Mouse (Mus musculus): ENCODE measurements around the gene Olfr110. TPM values are rescaled to one million over a fixed set of nuclear protein-coding genes. Genes with fewer than 3 reads are reported as not detected.
"Not testable (repeated sequence)": the region's sequence is repeated elsewhere in the genome, so short reads cannot be mapped to it uniquely, and the experiment has no call there.

Olfr110 gene
- total and polyA plus RNA-seq, 2 experiments from 2014 or later = not detected

DNA sequence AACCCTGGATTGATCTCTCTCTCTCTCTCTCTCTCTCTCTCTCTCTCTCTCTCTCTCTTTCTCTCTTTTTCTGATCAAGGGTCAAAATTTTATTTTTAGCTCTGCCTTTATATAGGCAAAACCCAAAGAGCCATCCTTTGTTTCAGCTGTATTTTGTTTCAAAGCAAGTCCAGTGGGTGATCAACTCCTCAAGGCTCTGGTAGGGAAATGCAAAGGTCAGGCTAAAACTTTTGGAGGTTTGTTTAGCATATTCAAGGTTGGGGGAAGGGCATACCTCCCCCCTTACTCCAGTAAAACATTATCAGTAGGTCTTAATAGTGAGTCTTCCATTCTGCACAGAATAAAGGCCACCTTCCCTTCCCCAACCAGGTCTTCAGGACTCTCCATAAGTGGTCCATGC lies 42.9 kb downstream of the Olfr110 start:
- no peak overlapping the region for H3K4me2 ChIP-seq (ENCODE audit: low read depth)
- H3K27me3 ChIP-seq (ENCODE audit: insufficient read depth, low read length) = no peaks in the 10 kb centered on the region
- TF ChIP-seq CTCF (IDR thresholded peaks at IDR 0.05; ENCODE audit: low read depth) = no peak
- ATAC-seq = no peak
- DNase-seq = no peak
- no peaks in the 10 kb centered on the region for H3K4me1 ChIP-seq (ENCODE audit: insufficient read depth)
- no peaks in the 10 kb centered on the region for H3K36me3 ChIP-seq (ENCODE audit: insufficient read depth)
- H3K9ac ChIP-seq = no peak overlapping the region
- H3K27ac ChIP-seq (ENCODE audit: low read depth, low read length) = no peak overlapping the region
- no peaks in the 10 kb centered on the region for H3K9me3 ChIP-seq (ENCODE audit: low read length)
- H3K4me3 ChIP-seq (ENCODE audit: low read depth, low read length) = no peak overlapping the region

DNA sequence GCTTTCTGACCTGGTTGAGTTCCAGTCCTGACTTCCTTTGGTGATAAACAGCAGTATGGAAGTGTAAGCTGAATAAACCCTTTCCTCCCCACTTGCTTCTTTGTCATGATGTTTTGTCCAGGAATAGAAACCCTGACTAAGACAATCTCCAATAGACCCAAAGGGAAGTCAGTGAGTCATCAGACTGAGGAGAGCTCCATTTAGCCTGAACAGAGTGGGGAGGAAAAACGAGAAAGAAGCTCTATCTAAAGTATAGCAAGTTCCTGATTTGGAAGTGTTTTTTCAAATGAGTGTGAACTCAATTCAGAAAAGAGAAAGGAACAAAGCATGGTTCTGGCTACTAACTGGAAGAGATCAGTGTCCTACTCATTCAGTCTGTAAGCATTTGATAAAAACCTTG lies 46.1 kb downstream of the Olfr110 start:
- not testable (repeated sequence) for H3K4me1 ChIP-seq (ENCODE audit: insufficient read depth); H3K27me3 ChIP-seq (ENCODE audit: insufficient read depth, low read length); ATAC-seq; H3K4me2 ChIP-seq (ENCODE audit: low read depth); H3K36me3 ChIP-seq (ENCODE audit: insufficient read depth); H3K9me3 ChIP-seq (ENCODE audit: low read length); H3K9ac ChIP-seq; H3K27ac ChIP-seq (ENCODE audit: low read depth, low read length); DNase-seq; H3K4me3 ChIP-seq (ENCODE audit: low read depth, low read length)
- WGBS = 61% methylated on average over 1 of the region's 1 CpGs

DNA sequence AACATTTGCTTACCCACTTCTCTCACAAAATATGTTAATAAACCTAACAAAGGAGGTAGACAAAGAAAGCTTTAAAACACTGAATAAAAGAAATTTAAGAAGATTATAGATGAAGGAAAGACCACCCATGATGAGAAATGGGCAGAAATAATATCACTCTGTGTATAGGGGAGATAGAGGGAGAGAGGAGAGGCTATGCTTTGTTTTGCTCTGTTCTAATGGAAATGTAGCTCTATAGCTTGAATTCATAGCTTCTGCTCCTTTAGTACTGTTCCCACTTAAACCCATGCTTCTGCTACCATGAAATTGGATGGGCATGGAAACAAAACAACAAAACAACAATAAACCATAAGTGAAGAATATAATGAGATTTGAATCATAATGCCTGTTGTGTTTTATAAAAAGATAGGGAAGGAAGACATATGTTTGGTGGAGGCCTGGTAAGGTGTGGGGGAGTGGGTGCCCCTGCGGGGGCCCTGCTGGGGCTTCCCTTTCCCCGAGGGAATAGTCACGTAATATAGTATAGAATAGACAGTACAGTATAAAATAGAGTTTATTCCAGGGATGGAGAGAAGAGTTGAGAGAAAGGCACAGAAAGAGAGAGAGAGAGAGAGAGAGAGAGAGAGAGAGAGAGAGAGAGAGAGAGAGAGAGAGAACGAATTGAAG lies 49.3 kb downstream of the Olfr110 start:
- no peaks in the 10 kb centered on the region for H3K36me3 ChIP-seq (ENCODE audit: insufficient read depth)
- no peak overlapping the region for H3K4me3 ChIP-seq (ENCODE audit: low read depth, low read length)
- DNase-seq (no peak), ATAC-seq (no peak)
- H3K9ac ChIP-seq = no peak overlapping the region
- H3K27ac ChIP-seq (ENCODE audit: low read depth, low read length) = no peak overlapping the region
- no peaks in the 10 kb centered on the region for H3K4me1 ChIP-seq (ENCODE audit: insufficient read depth)
- TF ChIP-seq CTCF (IDR thresholded peaks at IDR 0.05; ENCODE audit: low read depth) = no peak
- no peaks in the 10 kb centered on the region for H3K27me3 ChIP-seq (ENCODE audit: insufficient read depth, low read length)
- no peak overlapping the region for H3K4me2 ChIP-seq (ENCODE audit: low read depth)
- 75% methylated on average over 4 of the region's 4 CpGs for WGBS
- H3K9me3 ChIP-seq (ENCODE audit: low read length) = no peaks in the 10 kb centered on the region

DNA sequence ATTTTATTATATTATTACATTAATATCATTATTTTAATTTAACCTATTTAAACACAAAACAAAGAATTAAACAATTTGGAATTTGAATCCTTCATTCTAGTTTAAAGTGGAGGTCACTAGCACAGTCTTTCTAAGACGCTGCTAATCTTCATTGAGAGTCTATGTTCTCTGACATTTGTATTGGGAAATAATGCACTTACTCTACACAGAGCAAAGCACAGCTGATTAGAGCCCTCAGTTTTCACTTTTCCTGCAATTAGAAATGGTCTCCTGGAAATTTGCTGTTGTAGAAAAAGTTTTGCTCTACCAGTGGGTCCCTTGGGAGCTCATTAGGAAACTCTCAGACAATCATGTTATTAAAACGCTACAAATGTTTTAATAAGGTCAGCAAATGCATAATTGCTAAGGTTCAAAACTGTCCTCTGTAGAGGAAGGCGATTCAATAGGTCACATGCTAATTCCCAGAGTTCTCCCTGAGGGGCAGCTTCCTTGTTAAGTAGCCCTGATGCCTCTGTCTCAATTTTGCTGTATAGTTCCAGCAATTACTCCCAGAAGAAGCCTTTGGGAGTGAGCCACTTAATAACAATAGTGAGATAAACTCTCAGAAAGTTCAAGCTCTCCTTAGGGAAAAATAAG lies 51.6 kb downstream of the Olfr110 start:
- Histone ChIP-seq H3K36me3 (ENCODE audit: insufficient read depth) (no peaks in the 10 kb centered on the region), H3K27ac (ENCODE audit: low read depth, low read length) (no peak overlapping the region), H3K4me3 (ENCODE audit: low read depth, low read length) (no peak overlapping the region), H3K4me2 (ENCODE audit: low read depth) (no peak overlapping the region), H3K4me1 (ENCODE audit: insufficient read depth) (no peaks in the 10 kb centered on the region), H3K27me3 (ENCODE audit: insufficient read depth, low read length) (no peaks in the 10 kb centered on the region), H3K9me3 (ENCODE audit: low read length) (no peaks in the 10 kb centered on the region), H3K9ac (no peak overlapping the region)
- 30% methylated on average over 3 of the region's 3 CpGs for WGBS
- DNase-seq (no peak), ATAC-seq (no peak)
- no peak for TF ChIP-seq CTCF (IDR thresholded peaks at IDR 0.05; ENCODE audit: low read depth)

Other genes with a start within 250 kb of the Olfr110 start
- not detected in 2 replicates for gene Olfr98, start 228.7 kb upstream of the Olfr110 start, total RNA-seq (2014; rRNA removed)
- not detected in 2 replicates for gene Olfr98, start 228.7 kb upstream of the Olfr110 start, polyA plus RNA-seq (2015; fragmentation: Nextera tagmentation; extraction: Ambion mirVana)
- gene H2-M3, start 222.2 kb upstream of the Olfr110 start, total RNA-seq (2014; rRNA removed) = 1.0 and 1.9 TPM in 2 replicates
- gene H2-M3, start 222.2 kb upstream of the Olfr110 start, polyA plus RNA-seq (2015; fragmentation: Nextera tagmentation; extraction: Ambion mirVana) = 1.5 and 1.7 TPM in 2 replicates
- not detected in 2 replicates for gene Olfr99, start 209.0 kb upstream of the Olfr110 start, total RNA-seq (2014; rRNA removed)
- not detected in 2 replicates for gene Olfr99, start 209.0 kb upstream of the Olfr110 start, polyA plus RNA-seq (2015; fragmentation: Nextera tagmentation; extraction: Ambion mirVana)
- gene Olfr101, start 188.2 kb upstream of the Olfr110 start, total RNA-seq (2014; rRNA removed) = not detected in 2 replicates
- not detected in 2 replicates for gene Olfr101, start 188.2 kb upstream of the Olfr110 start, polyA plus RNA-seq (2015; fragmentation: Nextera tagmentation; extraction: Ambion mirVana)
- not detected in 2 replicates for gene Olfr102, start 175.4 kb upstream of the Olfr110 start, total RNA-seq (2014; rRNA removed)
- not detected in 2 replicates for gene Olfr102, start 175.4 kb upstream of the Olfr110 start, polyA plus RNA-seq (2015; fragmentation: Nextera tagmentation; extraction: Ambion mirVana)
- gene Olfr103, start 152.8 kb upstream of the Olfr110 start, total RNA-seq (2014; rRNA removed) = not detected in 2 replicates
- not detected in 2 replicates for gene Olfr103, start 152.8 kb upstream of the Olfr110 start, polyA plus RNA-seq (2015; fragmentation: Nextera tagmentation; extraction: Ambion mirVana)
- gene Olfr104-ps, start 132.9 kb upstream of the Olfr110 start, total RNA-seq (2014; rRNA removed) = not detected in 2 replicates
- not detected in 2 replicates for gene Olfr104-ps, start 132.9 kb upstream of the Olfr110 start, polyA plus RNA-seq (2015; fragmentation: Nextera tagmentation; extraction: Ambion mirVana)
- not detected in 2 replicates for gene Olfr105-ps, start 113.4 kb upstream of the Olfr110 start, total RNA-seq (2014; rRNA removed)
- gene Olfr105-ps, start 113.4 kb upstream of the Olfr110 start, polyA plus RNA-seq (2015; fragmentation: Nextera tagmentation; extraction: Ambion mirVana) = not detected in 2 replicates
- not detected in 2 replicates for gene Olfr106-ps, start 102.1 kb upstream of the Olfr110 start, total RNA-seq (2014; rRNA removed)
- not detected in 2 replicates for gene Olfr106-ps, start 102.1 kb upstream of the Olfr110 start, polyA plus RNA-seq (2015; fragmentation: Nextera tagmentation; extraction: Ambion mirVana)
- not detected in 2 replicates for gene Olfr107, start 93.2 kb upstream of the Olfr110 start, total RNA-seq (2014; rRNA removed)
- not detected in 2 replicates for gene Olfr107, start 93.2 kb upstream of the Olfr110 start, polyA plus RNA-seq (2015; fragmentation: Nextera tagmentation; extraction: Ambion mirVana)
- gene Olfr108, start 47.0 kb upstream of the Olfr110 start, total RNA-seq (2014; rRNA removed) = not detected in 2 replicates
- gene Olfr108, start 47.0 kb upstream of the Olfr110 start, polyA plus RNA-seq (2015; fragmentation: Nextera tagmentation; extraction: Ambion mirVana) = not detected in 2 replicates
- not detected in 2 replicates for gene Olfr109, start 33.6 kb upstream of the Olfr110 start, total RNA-seq (2014; rRNA removed)
- gene Olfr109, start 33.6 kb upstream of the Olfr110 start, polyA plus RNA-seq (2015; fragmentation: Nextera tagmentation; extraction: Ambion mirVana) = not detected in 2 replicates
- gene H2-M2, start 8.9 kb upstream of the Olfr110 start, total RNA-seq (2014; rRNA removed) = not detected in 2 replicates
- not detected in 2 replicates for gene H2-M2, start 8.9 kb upstream of the Olfr110 start, polyA plus RNA-seq (2015; fragmentation: Nextera tagmentation; extraction: Ambion mirVana)
- gene Olfr111, start 15.6 kb downstream of the Olfr110 start, total RNA-seq (2014; rRNA removed) = 0.15 and 0.95 TPM in 2 replicates
- gene Olfr111, start 15.6 kb downstream of the Olfr110 start, polyA plus RNA-seq (2015; fragmentation: Nextera tagmentation; extraction: Ambion mirVana) = not detected in 2 replicates
- gene Olfr112, start 77.0 kb downstream of the Olfr110 start, total RNA-seq (2014; rRNA removed) = not detected in 2 replicates
- not detected in 2 replicates for gene Olfr112, start 77.0 kb downstream of the Olfr110 start, polyA plus RNA-seq (2015; fragmentation: Nextera tagmentation; extraction: Ambion mirVana)
- not detected in 2 replicates for gene Olfr113, start 85.2 kb downstream of the Olfr110 start, total RNA-seq (2014; rRNA removed)
- not detected in 2 replicates for gene Olfr113, start 85.2 kb downstream of the Olfr110 start, polyA plus RNA-seq (2015; fragmentation: Nextera tagmentation; extraction: Ambion mirVana)
- not detected in 2 replicates for gene Olfr114, start 100.3 kb downstream of the Olfr110 start, total RNA-seq (2014; rRNA removed)
- gene Olfr114, start 100.3 kb downstream of the Olfr110 start, polyA plus RNA-seq (2015; fragmentation: Nextera tagmentation; extraction: Ambion mirVana) = not detected in 2 replicates
- gene Olfr115, start 134.6 kb downstream of the Olfr110 start, total RNA-seq (2014; rRNA removed) = not detected in 2 replicates
- not detected in 2 replicates for gene Olfr115, start 134.6 kb downstream of the Olfr110 start, polyA plus RNA-seq (2015; fragmentation: Nextera tagmentation; extraction: Ambion mirVana)
- gene Olfr116, start 134.7 kb downstream of the Olfr110 start, total RNA-seq (2014; rRNA removed) = not detected in 2 replicates
- not detected in 2 replicates for gene Olfr116, start 134.7 kb downstream of the Olfr110 start, polyA plus RNA-seq (2015; fragmentation: Nextera tagmentation; extraction: Ambion mirVana)
- gene Olfr117, start 171.3 kb downstream of the Olfr110 start, total RNA-seq (2014; rRNA removed) = not detected in 2 replicates
- not detected in 2 replicates for gene Olfr117, start 171.3 kb downstream of the Olfr110 start, polyA plus RNA-seq (2015; fragmentation: Nextera tagmentation; extraction: Ambion mirVana)
- gene Olfr118, start 174.5 kb downstream of the Olfr110 start, total RNA-seq (2014; rRNA removed) = not detected in 2 replicates
- not detected in 2 replicates for gene Olfr118, start 174.5 kb downstream of the Olfr110 start, polyA plus RNA-seq (2015; fragmentation: Nextera tagmentation; extraction: Ambion mirVana)
- gene Olfr119, start 204.1 kb downstream of the Olfr110 start, total RNA-seq (2014; rRNA removed) = not detected in 2 replicates
- gene Olfr119, start 204.1 kb downstream of the Olfr110 start, polyA plus RNA-seq (2015; fragmentation: Nextera tagmentation; extraction: Ambion mirVana) = not detected in 2 replicates
- not detected in 2 replicates for gene Olfr120, start 229.3 kb downstream of the Olfr110 start, total RNA-seq (2014; rRNA removed)
- gene Olfr120, start 229.3 kb downstream of the Olfr110 start, polyA plus RNA-seq (2015; fragmentation: Nextera tagmentation; extraction: Ambion mirVana) = not detected in 2 replicates